Comparison of ENCODE assay signal across 16 mouse cellular contexts in genomic region chr8:95974889-95975288, GRCm38 (mm10).
DNase-seq lines count a peak whose midpoint lies in the region; ATAC-seq and TF ChIP-seq lines count a peak whose summit lies in the region.
"Had no signal": no experiment of that assay in that cellular context is flagged by ENCODE, and none has a peak within 500 bp of the region (broad histone marks: within the 10 kb centered on the region; RNA-seq: fewer than 3 reads in every experiment).

No protein-coding gene starts in this region.

- TF ChIP-seq CTCF in kidney, postnatal 0 days (IDR thresholded peaks at IDR 0.05; ENCODE audit: low read depth): peak; percentile 71
- no peak for TF ChIP-seq CTCF in kidney, adult 2 months (conservative IDR thresholded peaks at IDR 0.05; ENCODE audit: insufficient read depth, insufficient read length, low read depth, low read length)
- 0 out of 2 replicates have a peak, but pooled peaks have one; percentile 6 for TF ChIP-seq CTCF in brain, embryonic 14.5 days (IDR thresholded peaks at IDR 0.05; ENCODE audit: borderline replicate concordance, extremely low read depth, insufficient read depth, insufficient read length)

- H3K27ac ChIP-seq in forebrain, embryonic 14.5 days (ENCODE audit: low read depth, low read length): no peak overlapping the region
- H3K27ac ChIP-seq in forebrain, embryonic 10.5 days: no peak overlapping the region
- no peak overlapping the region for H3K27ac ChIP-seq in kidney, postnatal 0 days
- H3K27ac ChIP-seq in kidney, adult 2 months (ENCODE audit: insufficient read depth, low read depth, low read length): no peak overlapping the region
- H3K27ac ChIP-seq: hindbrain, embryonic 12.5 days; limb, embryonic 15.5 days; stomach, embryonic 15.5 days had no signal

- 21% methylated on average over 4 of the region's 4 CpGs for WGBS in forebrain, embryonic 14.5 days
- 27% methylated on average over 4 of the region's 4 CpGs for WGBS in forebrain, embryonic 10.5 days
- WGBS in kidney, postnatal 0 days: 16% methylated on average over 4 of the region's 4 CpGs
- 13% methylated on average over 4 of the region's 4 CpGs for WGBS in kidney, adult 2 months

- no peaks in the 10 kb centered on the region for H3K36me3 ChIP-seq in forebrain, embryonic 14.5 days (ENCODE audit: control insufficient read depth, insufficient read depth, low read length)
- H3K36me3 ChIP-seq in forebrain, embryonic 10.5 days (replicated peaks): no peaks in the 10 kb centered on the region
- no peaks in the 10 kb centered on the region for H3K36me3 ChIP-seq in kidney, postnatal 0 days (ENCODE audit: insufficient read depth, low read length)
- H3K36me3 ChIP-seq in kidney, adult 2 months (ENCODE audit: control insufficient read depth, insufficient read depth, low read length): no peaks in the 10 kb centered on the region
- H3K36me3 ChIP-seq: hindbrain, embryonic 12.5 days; limb, embryonic 15.5 days; stomach, embryonic 15.5 days had no signal

- no peak overlapping the region for H3K4me3 ChIP-seq in forebrain, embryonic 14.5 days (ENCODE audit: low read depth, low read length)
- no peak overlapping the region for H3K4me3 ChIP-seq in forebrain, embryonic 10.5 days
- no peak overlapping the region for H3K4me3 ChIP-seq in kidney, postnatal 0 days (replicated peaks; ENCODE audit: low read depth, low read length)
- H3K4me3 ChIP-seq in kidney, adult 2 months (ENCODE audit: insufficient read depth, low read depth, low read length): no peak overlapping the region
- H3K4me3 ChIP-seq: hindbrain, embryonic 12.5 days; limb, embryonic 15.5 days; stomach, embryonic 15.5 days had no signal

- ATAC-seq in forebrain, embryonic 14.5 days: peak; percentile 52; the same call in 1 of the 2 replicates
- ATAC-seq in kidney, postnatal 0 days (replicated peaks; ENCODE audit: low FRiP score, low read depth): no peak
- ATAC-seq: midbrain, embryonic 16.5 days had no signal

- no peak overlapping the region for H3K9ac ChIP-seq in forebrain, embryonic 14.5 days (ENCODE audit: low read length)
- no peak overlapping the region for H3K9ac ChIP-seq in kidney, postnatal 0 days (ENCODE audit: low read depth, low read length)
- H3K9ac ChIP-seq: hindbrain, embryonic 12.5 days; limb, embryonic 15.5 days; stomach, embryonic 15.5 days had no signal

- H3K9me3 ChIP-seq in forebrain, embryonic 14.5 days (replicated peaks; ENCODE audit: control insufficient read depth, low read length): no peaks in the 10 kb centered on the region
- H3K9me3 ChIP-seq in forebrain, embryonic 10.5 days: no peaks in the 10 kb centered on the region
- H3K9me3 ChIP-seq in kidney, postnatal 0 days (replicated peaks; ENCODE audit: low read length): no peaks in the 10 kb centered on the region
- H3K9me3 ChIP-seq: hindbrain, embryonic 12.5 days; limb, embryonic 15.5 days; stomach, embryonic 15.5 days had no signal

- no peaks in the 10 kb centered on the region for H3K27me3 ChIP-seq in forebrain, embryonic 14.5 days (replicated peaks; ENCODE audit: control insufficient read depth, insufficient read depth, low read length)
- no peaks in the 10 kb centered on the region for H3K27me3 ChIP-seq in forebrain, embryonic 10.5 days (ENCODE audit: poor library complexity, severe bottlenecking)
- H3K27me3 ChIP-seq in kidney, postnatal 0 days (ENCODE audit: insufficient read depth, low read length): no peaks in the 10 kb centered on the region
- H3K27me3 ChIP-seq in kidney, adult 2 months (replicated peaks; ENCODE audit: control insufficient read depth, insufficient read depth, low read length): no peaks in the 10 kb centered on the region
- H3K27me3 ChIP-seq: hindbrain, embryonic 12.5 days; limb, embryonic 15.5 days; stomach, embryonic 15.5 days had no signal

- H3K4me2 ChIP-seq in forebrain, embryonic 14.5 days (ENCODE audit: low read length): no peak overlapping the region
- no peak overlapping the region for H3K4me2 ChIP-seq in kidney, postnatal 0 days (ENCODE audit: low read length)
- H3K4me2 ChIP-seq: hindbrain, embryonic 12.5 days; limb, embryonic 15.5 days; stomach, embryonic 15.5 days had no signal

- DNase-seq in forebrain, embryonic 14.5 days (ENCODE audit: low spot score): peak; percentile 72
- no peak for DNase-seq in forebrain, embryonic 10.5 days (ENCODE audit: extremely low spot score, low spot score)
- DNase-seq in kidney, postnatal 0 days (ENCODE audit: low spot score): peak; percentile 65
- DNase-seq in kidney, adult 2 months: no peak
- DNase-seq in A20 (ENCODE audit: low read depth, low spot score): peak; percentile 6
- peak; percentile 81 for DNase-seq in brain, embryonic 14.5 days (ENCODE audit: low read depth)
- DNase-seq in gastrocnemius, postnatal 14 days: no peak
- DNase-seq in left cerebral cortex, adult 9 months (ENCODE audit: low spot score in 2 of 2): no peak
- DNase-seq: heart, adult 18-20 months; kidney, postnatal 10 days; lung, postnatal 10 days; right cerebral cortex, postnatal 4 days had no signal

- TF ChIP-seq POLR2A in kidney, adult 2 months (IDR thresholded peaks at IDR 0.05; ENCODE audit: low read depth, low read length): no peak
- TF ChIP-seq POLR2A in brain, embryonic 14.5 days (IDR thresholded peaks at IDR 0.05; ENCODE audit: borderline replicate concordance, extremely low read depth, insufficient read depth, insufficient read length, poor library complexity, severe bottlenecking): no peak

- no peaks in the 10 kb centered on the region for H3K4me1 ChIP-seq in forebrain, embryonic 14.5 days (ENCODE audit: control insufficient read depth, insufficient read depth, low read length)
- H3K4me1 ChIP-seq in forebrain, embryonic 10.5 days: peaks cover 14% of the 10 kb centered on the region; the same call in 1 of the 2 replicates
- H3K4me1 ChIP-seq in kidney, postnatal 0 days (replicated peaks; ENCODE audit: insufficient read depth, low read length): no peaks in the 10 kb centered on the region
- H3K4me1 ChIP-seq in kidney, adult 2 months (ENCODE audit: control insufficient read depth, insufficient read depth, low read length): no peaks in the 10 kb centered on the region
- H3K4me1 ChIP-seq: hindbrain, embryonic 12.5 days; stomach, embryonic 15.5 days had no signal

- intact Hi-C loops in gastrocnemius, postnatal 14 days (cut with DNase I; ENCODE audit: low total_unique reads): no loop called here

Comparison
In these comparisons a context has a peak if more than half of its experiments do, and no peak if none do; other contexts are left out.
1. DNase-seq: peak in forebrain, embryonic 14.5 days (single experiment), kidney, postnatal 0 days (single experiment), A20 (single experiment) and brain, embryonic 14.5 days (single experiment); none in forebrain, embryonic 10.5 days (single experiment), kidney, adult 2 months (single experiment), gastrocnemius, postnatal 14 days (single experiment) and left cerebral cortex, adult 9 months (0 of 2).